Mouse (Mus musculus) stomach, embryonic 16.5 days (tissue): ENCODE measurements around the gene Pigk. TPM values are rescaled to one million over a fixed set of nuclear protein-coding genes. Genes with fewer than 3 reads are reported as not detected.
A peak's percentile ranks its signal among the peaks of the same experiment; 100 is the strongest.

Source experiments
- ATAC-seq: fragments of 200-750 bp; cut with Nextera tagmentation; 2 replicates; pipeline ENCODE4 v1.8.0; 2017; ENCODE audit warnings: moderate number of reproducible peaks, moderate TSS enrichment; ENCODE audit not compliant: insufficient read depth, low FRiP score
- H3K27ac ChIP-seq: fragments of 300-500 bp; sonication (generic); 2 replicates; pipeline ENCODE4 v1.5.1; 2014; ENCODE audit warnings: low read length
- H3K27me3 ChIP-seq: fragments of 300-500 bp; sonication (generic); 2 replicates; pipeline ENCODE4 v1.6.1; 2014; ENCODE audit warnings: low read length, control low read depth, mixed read lengths; ENCODE audit not compliant: control insufficient read depth, insufficient read depth
- H3K36me3 ChIP-seq: fragments of 300-500 bp; sonication (generic); 2 replicates; pipeline ENCODE4 v1.6.1; 2014; ENCODE audit warnings: low read length; ENCODE audit not compliant: control insufficient read depth, insufficient read depth
- H3K4me1 ChIP-seq: fragments of 300-500 bp; sonication (generic); 2 replicates; pipeline ENCODE4 v1.6.1; 2014; ENCODE audit warnings: low read length, control low read depth, mixed read lengths; ENCODE audit not compliant: control insufficient read depth, insufficient read depth
- H3K4me2 ChIP-seq: fragments of 300-500 bp; sonication (generic); 2 replicates; pipeline ENCODE4 v1.6.1; 2014; ENCODE audit warnings: low read depth, low read length, mixed read lengths
- H3K4me3 ChIP-seq: fragments of 300-500 bp; sonication (generic); replicated peaks from 2 replicates; pipeline ENCODE4 v1.5.1; 2014; ENCODE audit warnings: mild to moderate bottlenecking, low read length
- H3K9ac ChIP-seq: fragments of 300-500 bp; sonication (generic); 2 replicates; pipeline ENCODE4 v1.6.1; 2014; ENCODE audit warnings: low read length
- H3K9me3 ChIP-seq: fragments of 300-500 bp; sonication (generic); replicated peaks from 2 replicates; pipeline ENCODE4 v1.6.1; 2016; ENCODE audit warnings: low read length, control low read depth; ENCODE audit not compliant: control insufficient read depth
- WGBS: fragments of 180-500 bp; shearing (Covaris S2); extraction: QIAGEN DNeasy Blood & Tissue Kit; methylation state at CpG from one replicate; pipeline ENCODE4 v1.1.7; 2014; 5-methylcytosine and 5-hydroxymethylcytosine counted together
- polyA plus RNA-seq: library from polyadenylated mRNA; unstranded; fragments of >200 nt; fragmentation: Nextera tagmentation; extraction: Ambion mirVana; gene quantifications from 2 replicates; pipeline ENCODE4 v1.2.1, GENCODE M21; 2015

Pigk gene
- 39.0 and 47.0 TPM in 2 replicates for polyA plus RNA-seq

DNA sequence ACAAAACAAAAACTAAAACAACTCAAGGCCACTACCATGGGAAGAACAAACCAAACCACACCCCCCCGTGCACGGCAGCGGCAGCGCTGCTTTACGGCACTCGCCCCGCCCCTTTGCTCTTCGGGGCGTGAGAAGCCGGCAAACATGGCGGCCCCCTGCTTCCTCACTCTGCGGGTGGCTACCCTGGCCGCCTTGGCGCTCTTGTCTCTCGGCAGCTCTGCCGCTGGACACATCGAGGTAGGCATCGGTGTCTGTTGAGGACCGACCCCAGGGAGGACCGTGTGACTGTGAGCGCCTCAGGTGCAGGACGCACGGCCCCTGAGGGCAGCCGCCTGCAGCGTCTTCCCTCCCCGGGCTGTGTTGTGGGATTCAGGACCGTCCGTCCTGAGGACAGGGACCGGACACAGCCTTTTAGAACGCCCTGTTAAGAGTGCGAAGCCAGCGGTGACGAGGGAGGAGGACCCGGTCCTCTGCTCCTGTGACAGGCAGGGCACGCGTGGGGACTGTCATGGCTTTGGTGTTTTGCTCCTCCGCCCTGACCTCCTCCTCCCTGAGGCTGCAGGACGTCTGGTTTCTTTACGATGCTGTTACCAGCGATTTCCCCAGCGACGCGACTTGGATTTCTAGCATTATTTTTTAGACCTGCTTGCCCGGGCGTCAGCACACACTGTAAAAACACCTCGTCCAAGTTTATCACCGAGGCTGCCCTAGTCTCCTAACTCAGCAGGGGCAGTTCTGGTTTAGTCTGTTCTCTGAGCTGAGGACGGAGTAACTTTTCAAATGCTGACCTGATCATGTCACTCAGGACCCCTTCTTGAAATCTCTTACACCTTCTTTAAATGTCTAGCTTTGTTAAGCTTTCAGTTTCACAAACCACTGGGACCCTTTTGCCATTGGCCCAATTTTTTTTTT, at the start of gene Pigk:
Gene Pigk, plus strand, starts transcription at position 110 of the 912 bp plus-strand sequence.
- H3K27ac ChIP-seq, result no peak within 1 kb of the TSS; the same call in 1 of the 2 replicates
- H3K36me3 ChIP-seq, result no peaks in the 10 kb centered on the region
- peak; percentile 90 for ATAC-seq
- H3K4me2 ChIP-seq, result peak within 1 kb of the TSS; percentile 61
- no peaks in the 10 kb centered on the region for H3K9me3 ChIP-seq
- peak within 1 kb of the TSS; percentile 96 for H3K4me3 ChIP-seq
- peak within 1 kb of the TSS; percentile 90 for H3K9ac ChIP-seq
- H3K27me3 ChIP-seq, result no peaks in the 10 kb centered on the region
- 0 out of 2 replicates have a peak, but pooled peaks cover 4% of the 10 kb centered on the region for H3K4me1 ChIP-seq
- under 1% methylated on average over 48 of the region's 48 CpGs for WGBS

DNA sequence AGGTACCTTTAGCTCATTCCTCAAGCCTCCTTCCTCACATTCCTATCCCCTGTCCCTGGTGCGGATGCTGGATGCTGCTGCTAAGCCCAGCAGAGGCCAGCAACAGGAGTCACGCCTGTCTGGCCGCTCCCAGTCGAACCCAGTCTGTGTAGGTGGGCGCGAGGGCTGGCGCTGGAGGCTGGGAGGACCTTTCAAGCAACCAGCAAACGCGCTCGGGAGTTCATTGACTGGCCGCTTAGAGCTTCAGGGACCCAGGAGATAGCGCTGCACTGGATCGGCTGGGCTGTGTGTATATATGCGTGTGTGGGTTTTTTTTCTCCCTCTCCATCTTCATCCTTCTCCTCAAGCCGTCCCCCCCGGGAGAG, 46.9 kb upstream of the Pigk start:
- WGBS, result under 1% methylated on average over 16 of the region's 16 CpGs
- H3K9ac ChIP-seq, result peak overlapping the region; percentile 69

GRCm38 (mm10) chr3:152667356-152668211, 46.3 kb upstream of the Pigk start:
- H3K36me3 ChIP-seq, result no peaks in the 10 kb centered on the region
- no peak overlapping the region for H3K27ac ChIP-seq
- peaks cover 17% of the 10 kb centered on the region for H3K27me3 ChIP-seq
- H3K9ac ChIP-seq, result peak overlapping the region; percentile 69
- peak overlapping the region; percentile 53 for H3K4me3 ChIP-seq
- peak; percentile 77; the same call in 1 of the 2 replicates for ATAC-seq
- H3K4me2 ChIP-seq, result peak overlapping the region; percentile 95
- H3K9me3 ChIP-seq, result no peaks in the 10 kb centered on the region
- WGBS, result under 1% methylated on average over 64 of the region's 82 CpGs
- peaks cover 9% of the 10 kb centered on the region for H3K4me1 ChIP-seq

More for the DNA sequence above, 46.9 kb upstream of the Pigk start:
- no peaks in the 10 kb centered on the region for H3K36me3 ChIP-seq
- H3K4me3 ChIP-seq, result peak overlapping the region; percentile 53
- H3K4me1 ChIP-seq, result peaks cover 9% of the 10 kb centered on the region
- H3K27me3 ChIP-seq, result peaks cover 17% of the 10 kb centered on the region
- no peak for ATAC-seq
- no peak overlapping the region for H3K27ac ChIP-seq
- H3K9me3 ChIP-seq, result no peaks in the 10 kb centered on the region
- peak overlapping the region; percentile 95 for H3K4me2 ChIP-seq

- Histone ChIP-seq H3K36me3 (no peaks in the 10 kb centered on the region), H3K4me2 (peak within 1 kb of the TSS; percentile 95), H3K4me3 (peak within 1 kb of the TSS; percentile 53), H3K27ac (no peak within 1 kb of the TSS), H3K4me1 (peaks cover 9% of the 10 kb centered on the region), H3K27me3 (peaks cover 17% of the 10 kb centered on the region), H3K9ac (peak within 1 kb of the TSS; percentile 69), H3K9me3 (no peaks in the 10 kb centered on the region)
- peak; percentile 31; the same call in 1 of the 2 replicates for ATAC-seq
- under 1% methylated on average over 5 of the region's 5 CpGs for WGBS
Measured at GRCm38 (mm10) chr3:152668239-152668638, 45.7 kb upstream of the Pigk start, which contains the start of gene Ak5. Ak5 (minus strand) TSS chr3:152668360.

DNA sequence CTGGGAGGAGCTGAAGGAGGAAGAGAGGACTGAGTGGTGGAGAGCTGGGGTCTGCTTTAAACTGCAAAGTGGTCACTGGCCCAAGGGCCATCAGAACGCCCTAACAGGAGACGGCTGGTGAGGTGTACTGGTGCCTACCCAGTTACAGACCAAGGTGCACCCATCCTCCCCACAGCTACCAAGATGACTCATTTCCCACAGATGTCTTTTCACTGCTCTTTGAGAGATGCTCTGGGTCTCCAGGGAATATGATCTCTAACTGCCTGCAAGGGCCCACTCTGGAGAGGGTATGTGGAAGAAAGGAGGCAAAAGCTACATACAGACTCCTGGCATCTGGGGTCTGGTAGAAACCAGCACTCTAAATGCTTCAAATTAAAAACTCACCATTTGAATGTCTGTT, 45.1 kb upstream of the Pigk start:
- 79% methylated on average over 2 of the region's 2 CpGs for WGBS
- Histone ChIP-seq H3K4me3 (no peak overlapping the region), H3K9ac (no peak overlapping the region), H3K4me2 (no peak overlapping the region), H3K36me3 (no peaks in the 10 kb centered on the region), H3K27ac (no peak overlapping the region), H3K27me3 (peaks cover 17% of the 10 kb centered on the region), H3K9me3 (no peaks in the 10 kb centered on the region), H3K4me1 (peaks cover 9% of the 10 kb centered on the region)
- no peak for ATAC-seq

GRCm38 (mm10) chr3:152669783-152670182, 44.1 kb upstream of the Pigk start:
- no peaks in the 10 kb centered on the region for H3K36me3 ChIP-seq
- no peak for ATAC-seq
- H3K9me3 ChIP-seq, result no peaks in the 10 kb centered on the region
- 55% methylated on average over 3 of the region's 3 CpGs for WGBS
- peaks cover 9% of the 10 kb centered on the region for H3K4me1 ChIP-seq
- H3K4me2 ChIP-seq, result no peak overlapping the region
- no peak overlapping the region for H3K4me3 ChIP-seq
- H3K9ac ChIP-seq, result no peak overlapping the region
- no peak overlapping the region for H3K27ac ChIP-seq
- peaks cover 17% of the 10 kb centered on the region for H3K27me3 ChIP-seq

GRCm38 (mm10) chr3:152674663-152675062, 39.2 kb upstream of the Pigk start:
- H3K4me1 ChIP-seq, result no peaks in the 10 kb centered on the region
- no peak overlapping the region for H3K4me2 ChIP-seq
- no peaks in the 10 kb centered on the region for H3K36me3 ChIP-seq
- no peaks in the 10 kb centered on the region for H3K27me3 ChIP-seq
- no peak overlapping the region for H3K27ac ChIP-seq
- WGBS, result 62% methylated on average over 6 of the region's 6 CpGs
- H3K9ac ChIP-seq, result no peak overlapping the region
- no peak for ATAC-seq
- H3K9me3 ChIP-seq, result no peaks in the 10 kb centered on the region
- H3K4me3 ChIP-seq, result no peak overlapping the region

DNA sequence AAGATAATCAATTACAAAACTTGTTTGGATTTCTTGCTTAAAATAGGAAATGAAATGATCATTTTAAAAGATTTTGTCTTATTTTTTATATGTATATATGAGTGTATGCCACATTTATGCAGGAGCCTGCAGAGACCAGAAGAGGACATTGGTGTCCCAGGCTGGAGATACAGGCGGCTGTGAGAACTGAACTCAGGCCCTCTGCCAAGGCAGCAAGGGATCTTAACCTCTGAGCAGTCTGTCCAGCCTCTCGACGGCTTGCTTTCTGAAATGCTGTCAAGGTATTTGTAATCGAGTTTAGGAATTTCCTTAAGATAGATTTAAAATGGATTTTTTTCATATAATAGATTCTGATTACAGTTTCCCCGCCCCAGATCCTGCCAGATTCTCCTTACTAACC, 25.4 kb upstream of the Pigk start:
- Histone ChIP-seq H3K4me3 (no peak overlapping the region), H3K36me3 (no peaks in the 10 kb centered on the region), H3K4me1 (no peaks in the 10 kb centered on the region), H3K4me2 (no peak overlapping the region), H3K9me3 (no peaks in the 10 kb centered on the region), H3K27me3 (no peaks in the 10 kb centered on the region), H3K27ac (no peak overlapping the region), H3K9ac (no peak overlapping the region)
- no peak for ATAC-seq
- WGBS, result 47% methylated on average over 5 of the region's 5 CpGs
